Mouse (Mus musculus) olfactory bulb, adult 2 months (tissue): Measurements from ENCODE around the gene Lrrc8d. TPM values are rescaled to one million over a fixed set of nuclear protein-coding genes. Genes with fewer than 3 reads are reported as not detected.

Experiments used
- H3K27ac ChIP-seq: fragments of 200-500 bp; 2 replicates; pipeline ENCODE4 v1.5.1; 2012; ENCODE audit warnings: low read depth, low read length; ENCODE audit not compliant: insufficient read depth
- H3K4me1 ChIP-seq: fragments of 200-500 bp; 2 replicates; pipeline ENCODE4 v1.6.1; 2012; ENCODE audit warnings: low read length; ENCODE audit not compliant: control insufficient read depth, insufficient read depth
- H3K4me3 ChIP-seq: fragments of 200-500 bp; 2 replicates; pipeline ENCODE4 v1.5.1; 2012; ENCODE audit warnings: mild to moderate bottlenecking, low read depth, low read length, moderate library complexity; ENCODE audit not compliant: insufficient read depth
- CTCF ChIP-seq: fragments of 200-500 bp; IDR thresholded peaks from 2 replicates; pipeline ENCODE4 v1.5.1; 2012; ENCODE audit warnings: low read depth, mild to moderate bottlenecking, low read length, moderate library complexity; ENCODE audit not compliant: insufficient read depth
- POLR2A ChIP-seq: fragments of 200-500 bp; IDR thresholded peaks from 2 replicates; pipeline ENCODE4 v1.6.1; 2012; ENCODE audit warnings: mild to moderate bottlenecking, low read depth, low read length, moderate library complexity; ENCODE audit not compliant: insufficient read depth
- WGBS: fragments of 180-500 bp; shearing (Covaris S2); methylation state at CpG from one replicate; pipeline ENCODE4 v1.1.7; 2018; 5-methylcytosine and 5-hydroxymethylcytosine counted together
- polyA plus RNA-seq: library from polyadenylated mRNA; stranded (reverse); fragments of >200 nt; gene quantifications from 2 replicates; pipeline ENCODE4 v1.2.4, GENCODE M21; 2012; ENCODE audit warnings: low replicate concordance; ENCODE audit not compliant: missing spikeins, insufficient read depth, insufficient read length

The Lrrc8d gene
- polyA plus RNA-seq, 1 experiment: not detected

DNA sequence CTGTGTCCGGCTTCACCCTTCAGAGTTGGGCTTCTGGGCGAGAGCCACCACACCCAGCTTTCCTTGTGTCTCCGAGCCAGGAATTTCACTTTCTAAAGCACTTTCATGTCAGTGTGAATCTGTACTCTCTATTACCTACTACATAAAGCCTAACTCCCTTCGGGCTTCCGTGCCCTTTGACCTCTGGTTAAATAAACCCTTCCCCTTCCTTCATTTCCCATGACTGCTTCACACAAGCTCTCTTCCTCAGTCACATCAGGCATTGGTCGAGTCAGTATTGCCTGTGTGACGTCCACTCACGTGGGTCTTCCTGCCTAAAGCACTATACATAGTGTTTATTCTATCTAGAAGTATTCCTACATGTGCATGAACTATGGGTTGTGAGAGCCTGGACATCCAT, 77.9 kb downstream of the Lrrc8d start:
- Histone ChIP-seq H3K4me1 (peaks cover 12% of the 10 kb centered on the region), H3K4me3 (no peak overlapping the region), H3K27ac (no peak overlapping the region)
- TF ChIP-seq CTCF (no peak), POLR2A (no peak)
- 80% methylated on average over 8 of the region's 8 CpGs for WGBS

DNA sequence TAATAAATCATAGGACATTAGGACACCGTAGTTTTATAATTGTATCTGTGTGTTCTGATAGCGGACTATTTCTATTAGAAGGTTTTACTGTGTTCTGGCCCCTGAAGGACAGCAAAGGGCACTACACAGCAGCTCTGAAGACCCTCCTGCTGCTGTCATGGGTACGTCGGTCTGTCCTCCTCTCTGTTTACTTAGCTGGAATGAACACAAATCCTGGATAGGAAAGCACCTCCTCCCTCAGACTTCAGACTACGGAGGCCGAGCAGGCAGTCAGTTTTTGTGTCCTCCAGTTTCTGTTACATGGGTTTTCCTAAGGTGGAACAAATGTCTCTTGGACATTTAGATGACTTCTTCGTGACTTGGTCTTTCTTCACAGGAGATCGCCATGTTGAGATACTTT, 78.4 kb downstream of the Lrrc8d start:
- TF ChIP-seq CTCF (no peak), POLR2A (no peak)
- no peak overlapping the region for H3K27ac ChIP-seq
- H3K4me1 ChIP-seq: peaks cover 12% of the 10 kb centered on the region
- 87% methylated on average over 8 of the region's 8 CpGs for WGBS
- no peak overlapping the region for H3K4me3 ChIP-seq

DNA sequence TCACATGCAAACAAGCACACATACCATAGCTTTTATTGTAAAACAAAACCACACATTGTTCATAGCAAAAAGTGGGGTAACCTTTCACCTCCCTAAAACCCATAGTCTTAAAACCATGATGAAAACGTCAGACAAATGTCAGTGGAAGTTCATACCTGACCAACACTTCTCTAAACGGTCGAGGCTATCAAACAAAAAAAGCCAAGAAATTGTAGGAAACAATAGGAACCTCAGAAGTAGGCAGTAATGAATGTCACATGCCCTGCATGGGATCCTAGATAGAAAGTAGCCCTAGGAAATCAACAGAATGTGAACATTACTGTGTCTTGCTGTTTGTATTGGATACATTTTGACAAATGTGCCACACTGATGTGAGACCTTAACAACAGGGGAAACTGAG, 79.0 kb downstream of the Lrrc8d start:
- TF ChIP-seq CTCF (no peak), POLR2A (no peak)
- WGBS: 72% methylated on average over 3 of the region's 3 CpGs
- peaks cover 12% of the 10 kb centered on the region for H3K4me1 ChIP-seq
- no peak overlapping the region for H3K4me3 ChIP-seq
- H3K27ac ChIP-seq: no peak overlapping the region

GRCm38 (mm10) chr5:105779331-105779730, 79.6 kb downstream of the Lrrc8d start:
- Histone ChIP-seq H3K4me3 (no peak overlapping the region), H3K4me1 (peaks cover 12% of the 10 kb centered on the region), H3K27ac (no peak overlapping the region)
- TF ChIP-seq CTCF (no peak), POLR2A (no peak)
- WGBS: 74% methylated on average over 5 of the region's 5 CpGs

DNA sequence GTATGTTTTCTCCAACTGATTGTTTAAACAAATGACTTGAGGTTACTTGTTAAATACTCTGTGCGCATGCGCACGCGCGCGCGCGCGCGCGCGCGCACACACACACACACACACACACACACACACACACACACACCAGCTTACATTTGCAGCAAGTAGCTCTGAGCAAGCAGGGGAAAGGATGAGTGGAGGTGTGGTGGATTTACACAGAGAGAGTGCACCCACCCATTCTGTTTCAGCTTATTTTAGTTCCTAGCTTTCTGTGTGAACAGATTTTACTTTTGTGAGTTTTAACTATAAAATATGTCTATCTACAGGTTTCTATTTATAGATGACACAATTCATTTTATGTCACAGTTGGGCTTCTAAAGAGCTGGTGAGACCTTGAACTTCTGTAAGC, 84.1 kb downstream of the Lrrc8d start:
- no peak overlapping the region for H3K27ac ChIP-seq
- no peak for TF ChIP-seq CTCF
- TF ChIP-seq POLR2A: no peak
- WGBS: 85% methylated on average over 13 of the region's 13 CpGs
- peaks cover 21% of the 10 kb centered on the region for H3K4me1 ChIP-seq
- H3K4me3 ChIP-seq: no peak overlapping the region

DNA sequence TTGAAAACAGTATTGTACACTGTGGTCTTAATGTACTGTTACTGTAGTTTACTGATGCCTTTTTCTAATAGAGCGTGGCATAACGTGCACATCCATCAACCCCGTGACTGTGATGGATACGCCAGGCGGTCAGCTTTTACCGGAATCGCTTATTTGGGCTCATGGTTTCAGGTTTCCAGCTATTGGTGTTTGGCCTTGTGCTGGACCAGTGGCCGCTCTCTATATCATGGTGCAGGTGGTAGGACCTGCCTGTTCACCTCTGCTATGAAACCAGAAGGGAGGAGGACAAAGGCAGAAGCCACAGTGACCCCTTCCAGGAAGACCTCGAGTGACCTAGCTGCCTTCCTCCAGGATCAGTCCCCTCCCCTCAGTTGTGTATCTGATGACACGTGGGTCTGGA, 85.0 kb downstream of the Lrrc8d start:
- WGBS: 93% methylated on average over 10 of the region's 10 CpGs
- Histone ChIP-seq H3K4me3 (no peak overlapping the region), H3K4me1 (peaks cover 24% of the 10 kb centered on the region), H3K27ac (no peak overlapping the region)
- no peak for TF ChIP-seq POLR2A
- TF ChIP-seq CTCF: no peak

- Histone ChIP-seq H3K27ac (no peak overlapping the region), H3K4me1 (peaks cover 30% of the 10 kb centered on the region), H3K4me3 (no peak overlapping the region)
- 70% methylated on average over 10 of the region's 10 CpGs for WGBS
- TF ChIP-seq CTCF (no peak), POLR2A (no peak)
Measured at GRCm38 (mm10) chr5:105787577-105787976, 87.8 kb downstream of the Lrrc8d start.

GRCm38 (mm10) chr5:105789801-105790200, 90.0 kb downstream of the Lrrc8d start:
- Histone ChIP-seq H3K27ac (no peak overlapping the region), H3K4me1 (peaks cover 37% of the 10 kb centered on the region), H3K4me3 (no peak overlapping the region)
- WGBS: 90% methylated on average over 5 of the region's 5 CpGs
- TF ChIP-seq CTCF (no peak), POLR2A (no peak)

DNA sequence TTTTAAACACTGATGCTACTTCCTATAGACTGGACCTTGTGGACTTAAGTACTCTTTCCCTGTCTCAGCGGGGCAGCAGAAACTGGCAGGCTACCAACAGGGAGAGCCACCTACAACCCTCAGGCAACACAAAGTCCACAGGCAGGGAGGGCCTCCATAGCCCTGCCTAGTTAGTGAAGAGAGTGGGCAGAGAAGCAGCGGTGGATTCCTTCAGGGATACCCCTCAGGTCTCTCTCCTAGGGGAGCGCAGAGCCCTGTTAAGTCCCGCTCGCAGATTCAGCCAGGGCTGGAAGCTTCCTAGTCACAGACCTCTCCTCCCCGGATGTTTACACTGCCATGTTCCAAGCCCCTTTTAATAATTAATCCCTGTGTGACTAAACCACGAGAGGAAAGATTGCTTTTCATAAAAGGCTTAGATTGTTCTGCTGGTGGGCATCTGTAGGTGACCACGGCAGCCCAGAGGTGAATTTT, 92.6 kb downstream of the Lrrc8d start:
- no peak overlapping the region for H3K4me3 ChIP-seq
- TF ChIP-seq CTCF (no peak), POLR2A (no peak)
- no peak overlapping the region for H3K27ac ChIP-seq
- WGBS: 43% methylated on average over 8 of the region's 8 CpGs
- H3K4me1 ChIP-seq: peaks cover 23% of the 10 kb centered on the region

GRCm38 (mm10) chr5:105792853-105793547, 93.2 kb downstream of the Lrrc8d start:
- 57% methylated on average over 13 of the region's 13 CpGs for WGBS
- H3K27ac ChIP-seq: no peak overlapping the region
- TF ChIP-seq CTCF: no peak
- no peak for TF ChIP-seq POLR2A
- H3K4me1 ChIP-seq: peaks cover 24% of the 10 kb centered on the region
- no peak overlapping the region for H3K4me3 ChIP-seq

- H3K4me1 ChIP-seq: peaks cover 25% of the 10 kb centered on the region
- TF ChIP-seq CTCF (no peak), POLR2A (no peak)
- no peak overlapping the region for H3K4me3 ChIP-seq
- H3K27ac ChIP-seq: no peak overlapping the region
- 64% methylated on average over 5 of the region's 5 CpGs for WGBS
Measured at GRCm38 (mm10) chr5:105793548-105793940, 93.8 kb downstream of the Lrrc8d start.
